Mouse (Mus musculus): ENCODE measurements around the gene Rapgef1. TPM values are rescaled to one million over a fixed set of nuclear protein-coding genes. Genes with fewer than 3 reads are reported as not detected.

Gene Rapgef1
- 48.0 and 51.9 TPM in 2 replicates for polyA plus RNA-seq (2012; rRNA removed)

GRCm38 (mm10) chr2:29619484-29620300, at the start of gene Rapgef1:
TSS of gene Rapgef1 (plus strand) at chr2:29619720.

DNA sequence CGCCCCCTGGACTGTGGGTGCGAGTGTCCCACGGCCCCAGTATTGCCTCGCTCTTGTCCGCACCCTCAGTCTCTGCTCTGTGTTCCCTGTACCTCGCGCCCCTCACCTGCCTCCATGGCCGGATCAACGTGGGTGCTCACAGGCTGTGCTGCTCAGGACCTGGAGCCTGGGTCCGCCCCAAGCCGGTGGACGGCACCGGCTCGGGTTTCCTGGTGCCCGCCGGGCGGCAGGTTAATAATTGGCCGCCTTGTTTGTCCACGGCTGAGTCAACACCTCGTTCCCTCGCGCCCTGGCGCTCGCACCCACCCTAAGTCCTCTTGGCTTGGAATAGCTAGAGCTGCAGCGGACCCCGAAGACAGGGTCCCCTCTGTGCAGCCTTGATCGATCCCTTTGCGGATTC, 132.0 kb downstream of the Rapgef1 start, which contains the start of gene Gm13420:
Gene Gm13420, minus strand, starts transcription at position 189 of the 400 bp plus-strand sequence.

GRCm38 (mm10) chr2:29787104-29787917, 167.8 kb downstream of the Rapgef1 start, which contains the start of gene Coq4:
TSS of gene Coq4 (plus strand) at chr2:29787493.

DNA sequence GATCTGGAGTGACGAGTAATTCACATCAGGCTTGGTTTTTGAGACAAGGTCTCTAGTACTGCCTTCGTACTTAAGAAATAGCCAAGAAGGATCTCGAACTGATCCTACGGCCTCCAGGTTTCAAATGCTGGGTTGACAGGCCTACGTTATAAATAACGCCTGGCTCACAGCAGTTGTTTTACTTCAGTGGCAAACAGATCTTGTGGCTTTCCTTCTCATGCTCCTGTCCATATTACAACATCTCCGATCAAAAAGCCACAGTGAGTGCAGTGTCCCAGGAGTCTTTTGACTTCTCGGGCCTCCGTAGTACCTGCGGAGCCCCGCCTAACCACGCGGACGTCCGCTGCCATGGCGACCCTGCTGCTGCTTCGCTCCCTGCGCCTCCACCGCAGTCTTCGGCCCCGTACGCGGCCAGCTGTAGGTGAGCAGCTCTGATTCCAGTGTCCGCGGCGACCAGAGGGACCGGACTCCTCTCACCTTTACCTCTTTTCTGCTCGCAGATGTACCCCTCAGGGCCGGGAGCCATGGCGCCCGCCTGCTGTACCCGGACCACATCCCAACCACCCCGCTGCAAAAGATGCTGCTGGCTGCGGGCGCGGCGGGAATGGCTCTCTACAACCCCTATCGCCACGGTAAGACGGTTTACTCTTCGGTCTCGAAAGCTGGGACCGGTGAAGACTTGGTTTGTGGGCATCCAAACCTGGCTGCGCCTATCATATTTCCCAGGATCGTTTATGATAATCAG, 168.6 kb downstream of the Rapgef1 start, which contains the start of gene Trub2:
Gene Trub2, minus strand, starts transcription at position 566 of the 745 bp plus-strand sequence.

Other genes starting within 250 kb of the Rapgef1 start
- gene Gm13420, start 132.0 kb downstream of the Rapgef1 start, polyA plus RNA-seq (2012; rRNA removed): 0.11 and 0.12 TPM in 2 replicates
- 0.20 TPM in 1 of 2 replicates, not detected in the other for gene Gm13547, start 139.6 kb downstream of the Rapgef1 start, polyA plus RNA-seq (2012; rRNA removed)
- gene Coq4, start 167.8 kb downstream of the Rapgef1 start, polyA plus RNA-seq (2012; rRNA removed): 24.5 and 33.0 TPM in 2 replicates
- 53.7 and 59.3 TPM in 2 replicates for gene Trub2, start 168.8 kb downstream of the Rapgef1 start, polyA plus RNA-seq (2012; rRNA removed)
- gene Slc27a4, start 182.9 kb downstream of the Rapgef1 start, polyA plus RNA-seq (2012; rRNA removed): 22.4 and 24.8 TPM in 2 replicates
- gene Urm1, start 200.4 kb downstream of the Rapgef1 start, polyA plus RNA-seq (2012; rRNA removed): 42.0 and 55.3 TPM in 2 replicates
- gene Cercam, start 249.4 kb downstream of the Rapgef1 start, polyA plus RNA-seq (2012; rRNA removed): 22.9 and 23.2 TPM in 2 replicates

Data from central nervous system, embryonic 11.5 days (tissue).